Mouse (Mus musculus) right cerebral cortex, adult 2 months (tissue): ENCODE measurements at regions not wholly inside any gene's neighbourhood (a gene's known extent, or its start where the extent isn't known, plus 50 kb on each side); places are given as distances from the start of the nearest gene placed in this dataset.

Experiments
- DNase-seq, 2 experiments: peaks; one replicate each; pipeline ENCODE4 v3.0.0; 2021 to 2022; ENCODE audit warnings: low spot score in 2 of 2

GRCm38 (mm10) chr9:112014796-112015195 is 220.9 kb downstream of the Arpp21 start:
- DNase-seq = no peak

- no peak for DNase-seq
These were observed 241.3 kb downstream of the Arpp21 start for GRCm38 (mm10) chr9:111994401-111994800.

GRCm38 (mm10) chr9:111993844-111994243 is 241.9 kb downstream of the Arpp21 start:
- no peak for DNase-seq

GRCm38 (mm10) chr9:111990060-111990459 is 245.7 kb downstream of the Arpp21 start:
- no peak for DNase-seq

GRCm38 (mm10) chr9:111963405-111964037 is 272.2 kb downstream of the Arpp21 start:
- no peak for DNase-seq

GRCm38 (mm10) chr9:111957799-111958198 is 267.7 kb upstream of the Stac start:
- no peak for DNase-seq

GRCm38 (mm10) chr9:111939271-111940067 is 249.3 kb upstream of the Stac start:
- peak; percentile 46 to 72 for DNase-seq

- DNase-seq = no peak
These were observed 242.3 kb upstream of the Stac start for GRCm38 (mm10) chr9:111932455-111932854.

GRCm38 (mm10) chr9:111918275-111918940 is 228.3 kb upstream of the Stac start:
- DNase-seq = peak; percentile 84 to 86

- DNase-seq = peak; percentile 44 to 73
These were observed 226.8 kb upstream of the Stac start for GRCm38 (mm10) chr9:111916684-111917535.

GRCm38 (mm10) chr9:111908806-111909205 is 218.7 kb upstream of the Stac start:
- DNase-seq = no peak

- no peak for DNase-seq
These were observed 210.0 kb upstream of the Stac start for GRCm38 (mm10) chr9:111900196-111900595.

- peak; percentile 13 for DNase-seq
These were observed 207.5 kb upstream of the Stac start for GRCm38 (mm10) chr9:111897626-111898025.

- no peak for DNase-seq
These were observed 189.6 kb upstream of the Stac start for GRCm38 (mm10) chr9:111879710-111880109.

- DNase-seq = no peak
These were observed 186.7 kb upstream of the Stac start for GRCm38 (mm10) chr9:111876846-111877245.

- no peak for DNase-seq
These were observed 180.3 kb upstream of the Stac start for GRCm38 (mm10) chr9:111870466-111870865.

- no peak for DNase-seq
These were observed 179.7 kb upstream of the Stac start for GRCm38 (mm10) chr9:111869801-111870382.

- DNase-seq = no peak
These were observed 167.9 kb upstream of the Stac start for GRCm38 (mm10) chr9:111858051-111858450.

GRCm38 (mm10) chr9:111854976-111855375 is 164.8 kb upstream of the Stac start:
- DNase-seq = no peak

GRCm38 (mm10) chr9:111846366-111846765 is 156.2 kb upstream of the Stac start:
- no peak for DNase-seq

GRCm38 (mm10) chr9:111841151-111841550 is 151.0 kb upstream of the Stac start:
- DNase-seq = no peak
